Mouse (Mus musculus) embryonic fibroblast, embryonic 13.5 days (primary cell): ENCODE data around the gene Dydc1.

Experiments
- CTCF ChIP-seq: IDR thresholded peaks from 2 replicates; pipeline ENCODE4 v1.5.1; 2011; ENCODE audit warnings: mild to moderate bottlenecking, control low read depth, low read length, moderate library complexity, borderline replicate concordance; ENCODE audit not compliant: insufficient read depth
- POLR2A ChIP-seq: IDR thresholded peaks from 2 replicates; pipeline ENCODE4 v1.6.1; 2011; ENCODE audit warnings: low read depth, mild to moderate bottlenecking, control low read depth, low read length, moderate library complexity

DNA sequence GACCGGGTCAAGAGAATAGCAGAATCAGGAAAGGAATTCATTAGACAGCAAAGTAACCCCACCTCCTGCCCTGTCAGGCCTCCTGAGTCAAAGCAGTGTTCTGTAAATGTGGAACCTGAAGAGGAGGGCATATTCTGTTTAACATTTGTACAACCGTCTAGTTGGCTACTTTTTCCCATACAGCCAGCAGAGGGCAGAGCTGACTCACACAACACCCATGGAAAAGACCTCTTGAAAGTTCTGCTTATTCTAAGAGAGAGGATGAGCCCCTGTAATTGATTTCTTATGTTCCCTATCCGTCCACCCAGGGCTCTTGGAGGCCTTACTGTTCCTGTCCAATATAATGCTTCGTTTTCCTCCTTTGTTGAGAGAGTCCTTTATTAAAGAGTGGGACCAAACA, 55.3 kb downstream of the Dydc1 start:
- TF ChIP-seq POLR2A (no peak), CTCF (no peak)
